Mouse (Mus musculus): ENCODE results near the gene Dcp1a.

GRCm38 (mm10) chr14:30528392-30528791, 49.1 kb downstream of the Dcp1a start:
- TF ChIP-seq CTCF (IDR thresholded peaks at IDR 0.05; ENCODE audit: low read depth): no peak
- TF ChIP-seq EP300 (IDR thresholded peaks at IDR 0.05; ENCODE audit: low read depth): no peak

All from liver, postnatal 0 days (tissue).